Mouse (Mus musculus): ENCODE results near the gene Chp2.
"Not testable (repeated sequence)": the region's sequence is repeated elsewhere in the genome, so short reads cannot be mapped to it uniquely, and the experiment has no call there.

Gene Chp2

GRCm38 (mm10) chr7:122242260-122242659 lies 23.0 kb downstream of the Chp2 start:
- DNase-seq (ENCODE audit: low read depth, low spot score) = peak; percentile 39

- not testable (repeated sequence) for DNase-seq (ENCODE audit: low read depth, low spot score)
These were observed 23.4 kb downstream of the Chp2 start for GRCm38 (mm10) chr7:122242744-122243143.

- no peak for DNase-seq (ENCODE audit: low read depth, low spot score)
These were observed 24.9 kb downstream of the Chp2 start for GRCm38 (mm10) chr7:122244166-122244565.

GRCm38 (mm10) chr7:122244584-122244983 lies 25.3 kb downstream of the Chp2 start:
- no peak for DNase-seq (ENCODE audit: low read depth, low spot score)

GRCm38 (mm10) chr7:122245976-122246375 lies 26.7 kb downstream of the Chp2 start:
- DNase-seq (ENCODE audit: low read depth, low spot score) = no peak

- no peak for DNase-seq (ENCODE audit: low read depth, low spot score)
These were observed 28.1 kb downstream of the Chp2 start for GRCm38 (mm10) chr7:122247254-122247864.

GRCm38 (mm10) chr7:122249321-122249821 lies 30.1 kb downstream of the Chp2 start:
- DNase-seq (ENCODE audit: low read depth, low spot score) = no peak

GRCm38 (mm10) chr7:122251197-122252011 lies 32.1 kb downstream of the Chp2 start:
- DNase-seq (ENCODE audit: low read depth, low spot score) = peak; percentile 75

- DNase-seq (ENCODE audit: low read depth, low spot score) = no peak
These were observed 37.4 kb downstream of the Chp2 start for GRCm38 (mm10) chr7:122256722-122257121.

GRCm38 (mm10) chr7:122258521-122258920 lies 39.2 kb downstream of the Chp2 start:
- DNase-seq (ENCODE audit: low read depth, low spot score) = no peak

- no peak for DNase-seq (ENCODE audit: low read depth, low spot score)
These were observed 40.8 kb downstream of the Chp2 start for GRCm38 (mm10) chr7:122260055-122260602.

- no peak for DNase-seq (ENCODE audit: low read depth, low spot score)
These were observed 49.7 kb downstream of the Chp2 start for GRCm38 (mm10) chr7:122268983-122269486.

- DNase-seq (ENCODE audit: low read depth, low spot score) = no peak
These were observed 53.0 kb downstream of the Chp2 start for GRCm38 (mm10) chr7:122272334-122272733.

Measured in forelimb bud, embryonic 11.5 days (tissue).